Mouse (Mus musculus) testis, adult 10 weeks (tissue): ENCODE data around the gene Chchd2. TPM values are rescaled to one million over a fixed set of nuclear protein-coding genes. Genes with fewer than 3 reads are reported as not detected.

Experiments
- polyA plus RNA-seq: library from polyadenylated mRNA; stranded (reverse); fragments of 350-450 nt; fragmentation: Illumina TruSeq; extraction: RNeasy Lipid Tissue Mini Kit (QIAGEN cat#74804); gene quantifications from one replicate; pipeline ENCODE4 v1.2.3, GENCODE M21; 2014; ENCODE audit warnings: low read depth, low replicate concordance

Chchd2 gene
- polyA plus RNA-seq, result 142 TPM

DNA sequence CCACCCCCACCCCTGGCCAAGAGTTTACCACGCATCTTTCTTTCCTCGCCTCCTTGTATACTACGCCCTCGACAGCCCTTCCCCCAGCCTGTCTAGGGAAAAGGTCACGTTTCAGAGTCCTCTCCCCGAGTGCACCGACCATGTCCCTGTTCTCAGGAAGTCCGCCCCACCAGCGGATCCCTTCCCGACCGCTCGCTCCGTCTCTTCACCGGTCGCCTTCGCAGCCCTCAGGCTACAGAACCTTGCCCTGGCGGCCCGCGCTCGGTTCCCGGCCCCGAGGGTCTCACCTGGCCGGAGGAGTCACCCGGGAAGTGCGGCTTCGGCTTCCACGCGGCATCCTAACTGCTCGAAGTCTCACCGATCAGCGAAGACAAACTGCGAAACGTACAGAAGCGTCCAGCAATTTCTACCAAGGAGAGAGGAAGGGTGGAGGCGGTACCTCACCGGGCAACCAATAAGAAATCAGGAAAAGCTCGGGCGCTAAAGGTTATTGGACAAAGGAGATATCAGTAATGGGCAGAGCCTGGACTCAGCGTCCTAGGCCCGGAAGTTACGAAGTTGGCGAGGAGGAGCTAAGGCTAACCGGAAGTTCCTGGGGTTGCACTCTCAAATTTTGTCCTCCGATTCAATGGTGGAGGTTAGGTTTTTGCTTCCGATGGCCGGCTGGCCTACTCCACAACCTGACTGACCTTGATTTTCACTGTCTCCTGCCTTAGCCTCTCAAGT lies at the start of gene Chchd2:
Gene Chchd2 (minus strand): TSS at position 560 of the 726 bp plus-strand sequence.

DNA sequence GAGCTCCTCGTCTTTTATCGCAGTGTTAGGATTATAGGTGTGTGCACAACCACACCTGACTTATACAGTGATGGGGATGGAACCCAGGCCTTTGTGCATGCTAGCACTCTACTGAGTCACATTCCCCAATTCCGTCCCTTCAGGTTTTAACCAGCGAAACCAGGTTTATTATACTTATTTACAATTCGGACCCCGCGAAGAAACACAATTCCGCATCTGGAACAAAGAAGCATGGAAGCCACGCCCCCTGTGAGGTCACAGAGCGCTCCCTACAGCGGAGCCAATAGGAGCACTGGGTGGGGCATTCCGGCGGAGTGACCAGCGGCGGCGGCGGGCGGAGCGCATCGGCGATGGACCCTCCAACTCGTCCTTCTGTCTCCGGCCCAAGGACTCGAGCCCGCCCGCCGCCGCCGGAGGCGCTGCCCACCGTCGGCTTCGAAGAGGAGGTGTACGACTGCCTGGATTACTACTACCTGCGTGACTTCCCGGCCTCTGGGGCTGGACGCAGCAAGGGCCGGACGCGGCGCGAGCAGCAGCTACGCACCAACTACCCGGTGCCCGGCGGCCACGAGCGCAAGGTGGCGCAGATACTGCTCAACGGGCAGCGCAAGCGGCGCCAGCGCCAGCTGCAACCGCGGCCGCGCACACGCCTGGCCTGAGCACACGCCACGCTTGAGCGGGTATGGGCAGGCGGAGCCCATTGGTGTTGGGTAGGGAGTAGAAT lies 21.1 kb upstream of the Chchd2 start, which contains the start of gene Nupr1l:
Gene Nupr1l (plus strand): TSS at position 299 of the 724 bp plus-strand sequence.

DNA sequence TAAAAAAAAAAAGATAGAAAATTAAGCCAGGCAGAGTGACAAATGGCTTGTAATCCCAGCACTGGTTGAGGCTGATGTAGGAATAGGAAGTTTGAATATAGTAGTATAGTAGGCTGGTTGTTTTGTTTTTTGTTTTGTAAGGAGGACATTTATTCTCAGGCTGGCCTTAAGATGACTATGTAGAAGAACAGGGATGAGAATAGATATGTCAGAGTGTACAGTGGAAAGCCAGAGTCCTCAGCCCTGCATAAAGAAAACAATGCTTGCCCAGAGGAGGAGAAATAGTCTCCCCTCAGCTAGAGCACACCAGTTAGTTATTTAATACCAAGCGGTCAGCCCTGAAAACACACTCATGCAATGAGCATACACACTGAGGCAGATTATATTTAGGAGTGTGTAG lies 11.2 kb upstream of the Chchd2 start, which contains the start of gene Phkg1:
Gene Phkg1 (minus strand): TSS at position 101 of the 400 bp plus-strand sequence.

DNA sequence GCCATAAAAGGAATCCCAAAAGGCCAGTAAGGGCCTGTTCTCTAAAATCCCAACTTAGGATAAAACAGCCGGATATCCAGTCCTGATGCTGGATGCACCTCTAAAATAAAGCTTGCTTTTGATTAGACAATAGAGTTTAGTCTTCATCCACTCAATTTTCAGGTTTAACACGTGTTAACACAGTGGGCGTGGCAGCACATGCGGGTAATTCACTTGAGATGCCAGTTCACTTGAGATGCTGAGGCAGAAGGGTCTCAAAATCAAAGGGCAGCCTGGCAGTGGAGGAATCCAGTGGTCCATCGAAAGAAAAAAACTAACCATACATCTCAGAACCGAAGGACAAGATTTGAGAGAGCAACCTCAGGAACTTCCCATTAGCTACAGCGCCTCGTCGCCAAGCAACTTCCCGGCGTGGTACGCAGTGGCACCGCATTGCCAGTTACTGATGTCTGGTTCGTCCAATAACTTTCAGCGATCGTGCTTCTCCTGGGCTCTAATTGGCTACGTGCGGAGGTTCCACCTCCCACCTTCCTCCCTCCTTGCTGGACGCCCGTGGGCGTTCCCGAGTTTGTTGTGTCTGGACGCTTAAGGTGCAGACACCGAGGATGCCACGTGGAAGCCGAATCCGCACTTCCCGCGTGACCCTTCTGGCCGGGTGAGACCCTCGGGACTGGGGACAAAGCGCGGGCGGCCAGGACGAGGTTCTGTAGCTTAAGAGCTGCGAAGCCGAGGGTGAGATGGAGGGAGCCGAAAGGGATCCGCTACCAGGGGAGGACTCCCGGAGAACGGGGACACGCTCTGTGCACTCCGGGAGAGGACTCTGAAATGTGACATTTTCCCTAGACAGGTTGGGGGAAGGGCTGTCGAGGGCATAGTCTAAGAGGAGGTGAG lies 8.2 kb upstream of the Chchd2 start, which contains the start of gene Zbed5:
Gene Zbed5 (plus strand): TSS at position 526 of the 891 bp plus-strand sequence.

DNA sequence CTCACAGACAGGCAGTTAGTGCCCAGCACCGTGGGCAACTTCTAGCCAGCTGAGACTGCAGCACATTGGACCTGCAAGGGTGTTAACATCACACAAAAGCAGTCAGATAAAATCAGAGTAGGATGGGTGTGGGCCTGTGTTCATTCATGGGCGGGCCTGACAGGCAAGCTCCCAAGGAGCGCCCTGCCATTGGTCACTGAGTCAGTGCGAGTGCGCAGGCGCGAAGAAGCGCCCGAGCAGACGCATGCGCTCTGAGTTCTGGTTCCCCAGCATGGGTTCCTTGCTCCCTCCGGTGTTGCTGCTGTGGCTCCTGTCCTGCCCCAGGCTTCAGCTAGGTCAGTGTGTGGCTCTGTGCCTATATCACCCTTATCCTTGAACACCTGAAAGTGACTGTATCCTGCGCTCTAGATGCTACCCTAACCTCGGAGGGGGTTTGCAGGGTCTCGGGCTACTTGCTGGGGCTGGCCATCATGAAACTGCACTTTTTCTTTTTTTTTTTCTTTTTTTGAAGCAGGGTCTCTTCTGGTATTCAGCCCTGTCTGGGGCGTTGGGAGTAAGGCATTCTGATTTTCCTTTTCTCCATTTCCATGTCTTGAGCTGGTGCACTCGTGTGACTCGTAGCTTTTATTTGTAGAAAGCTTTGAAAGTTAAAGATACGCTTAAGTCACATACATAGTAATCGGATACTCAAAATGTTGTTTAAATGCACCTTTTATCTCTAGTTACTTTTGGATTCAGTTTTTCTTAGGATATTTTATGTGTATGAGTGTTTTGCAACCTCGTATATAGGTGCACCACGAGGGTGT lies 40.3 kb downstream of the Chchd2 start, which contains the start of gene Sumf2:
Gene Sumf2 (plus strand): TSS at position 235 of the 806 bp plus-strand sequence.

Other genes starting within 250 kb of the Chchd2 start
- gene Zfp11, start 217.4 kb downstream of the Chchd2 start, polyA plus RNA-seq, result 2.5 TPM
- gene Sept14, start 179.0 kb downstream of the Chchd2 start, polyA plus RNA-seq, result 46.5 TPM
- 35.0 TPM for gene Mrps17, start 172.0 kb downstream of the Chchd2 start, polyA plus RNA-seq
- gene Nipsnap2, start 162.4 kb downstream of the Chchd2 start, polyA plus RNA-seq, result 16.3 TPM
- 5.8 TPM for gene Psph, start 100.0 kb downstream of the Chchd2 start, polyA plus RNA-seq
- 1.8 TPM for gene Sumf2, start 40.5 kb downstream of the Chchd2 start, polyA plus RNA-seq
- gene Zbed5, start 8.3 kb upstream of the Chchd2 start, polyA plus RNA-seq, result 11.9 TPM
- gene Phkg1, start 11.1 kb upstream of the Chchd2 start, polyA plus RNA-seq, result 0.15 TPM
- gene Nupr1l, start 21.1 kb upstream of the Chchd2 start, polyA plus RNA-seq, result 383 TPM
- 39.5 TPM for gene Vkorc1l1, start 54.5 kb upstream of the Chchd2 start, polyA plus RNA-seq
- 3.9 TPM for gene Gusb, start 115.6 kb upstream of the Chchd2 start, polyA plus RNA-seq
- 2.2 TPM for gene Asl, start 141.8 kb upstream of the Chchd2 start, polyA plus RNA-seq
- 56.2 TPM for gene Crcp, start 141.8 kb upstream of the Chchd2 start, polyA plus RNA-seq
- gene Tpst1, start 185.9 kb upstream of the Chchd2 start, polyA plus RNA-seq, result 59.1 TPM